Mouse (Mus musculus) embryo, embryonic 10.5 days (tissue): ENCODE data around the gene Etl4.

Source experiments
- DNase-seq: peaks from one replicate; pipeline ENCODE4 v3.0.0-alpha.2; 2015; ENCODE audit warnings: low spot score

Gene Etl4

GRCm38 (mm10) chr2:20520636-20521595 lies 611.3 kb downstream of the Etl4 start:
- peak; percentile 57 for DNase-seq

- DNase-seq: peak; percentile 21
Observed at GRCm38 (mm10) chr2:20521686-20522285, 612.2 kb downstream of the Etl4 start.

GRCm38 (mm10) chr2:20523636-20524035 lies 614.1 kb downstream of the Etl4 start:
- no peak for DNase-seq

- peak; percentile 35 for DNase-seq
Observed at GRCm38 (mm10) chr2:20525879-20526593, 616.5 kb downstream of the Etl4 start.

GRCm38 (mm10) chr2:20526856-20527255 lies 617.3 kb downstream of the Etl4 start:
- DNase-seq: no peak

- DNase-seq: no peak
Observed at GRCm38 (mm10) chr2:20532623-20533022, 623.0 kb downstream of the Etl4 start.

GRCm38 (mm10) chr2:20537785-20538184 lies 628.2 kb downstream of the Etl4 start:
- DNase-seq: no peak

GRCm38 (mm10) chr2:20538871-20539270 lies 629.3 kb downstream of the Etl4 start:
- DNase-seq: no peak

- no peak for DNase-seq
Observed at GRCm38 (mm10) chr2:20541261-20541660, 631.7 kb downstream of the Etl4 start.

- no peak for DNase-seq
Observed at GRCm38 (mm10) chr2:20542286-20542685, 632.7 kb downstream of the Etl4 start.

- no peak for DNase-seq
Observed at GRCm38 (mm10) chr2:20545624-20546023, 636.0 kb downstream of the Etl4 start.

- peak; percentile 47 for DNase-seq
Observed at GRCm38 (mm10) chr2:20546496-20547348, 637.1 kb downstream of the Etl4 start.

GRCm38 (mm10) chr2:20547349-20547677 lies 637.7 kb downstream of the Etl4 start:
- DNase-seq: peak; percentile 51

- DNase-seq: peak; percentile 43
Observed at GRCm38 (mm10) chr2:20547686-20548624, 638.4 kb downstream of the Etl4 start.

- DNase-seq: no peak
Observed at GRCm38 (mm10) chr2:20549065-20549464, 639.5 kb downstream of the Etl4 start.

GRCm38 (mm10) chr2:20549996-20550395 lies 640.4 kb downstream of the Etl4 start:
- DNase-seq: no peak

GRCm38 (mm10) chr2:20555706-20556105 lies 646.1 kb downstream of the Etl4 start:
- no peak for DNase-seq

GRCm38 (mm10) chr2:20559083-20559482 lies 649.5 kb downstream of the Etl4 start:
- no peak for DNase-seq

- DNase-seq: no peak
Observed at GRCm38 (mm10) chr2:20559723-20560122, 650.1 kb downstream of the Etl4 start.

- no peak for DNase-seq
Observed at GRCm38 (mm10) chr2:20560581-20560980, 651.0 kb downstream of the Etl4 start.

GRCm38 (mm10) chr2:20563036-20563435 lies 653.5 kb downstream of the Etl4 start:
- peak; percentile 62 for DNase-seq
